Mouse (Mus musculus) ovary, postnatal 10 days (tissue): ENCODE data around the gene Clcf1.

Experiments used
- DNase-seq: peaks from one replicate; pipeline ENCODE4 v3.0.0; 2022; ENCODE audit warnings: low spot score

The Clcf1 gene

DNA sequence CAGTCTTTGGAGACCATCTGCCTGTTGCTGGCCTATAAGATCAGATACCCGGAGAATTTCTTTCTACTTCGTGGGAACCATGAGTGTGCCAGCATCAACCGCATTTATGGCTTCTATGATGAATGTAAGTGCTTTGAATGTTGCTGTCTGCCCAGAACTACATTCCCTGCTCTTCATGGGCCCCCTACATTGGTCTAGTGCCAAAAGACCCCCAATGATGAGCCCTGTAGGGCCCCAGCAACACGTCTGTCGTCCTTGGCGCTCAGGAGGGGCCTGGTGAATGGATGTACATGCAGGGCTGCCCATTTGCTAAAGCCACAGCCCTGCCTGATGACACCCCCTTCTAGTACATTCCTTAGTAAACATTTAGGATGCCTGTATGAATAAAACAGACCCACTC is 20.9 kb upstream of the Clcf1 start:
- no peak for DNase-seq

DNA sequence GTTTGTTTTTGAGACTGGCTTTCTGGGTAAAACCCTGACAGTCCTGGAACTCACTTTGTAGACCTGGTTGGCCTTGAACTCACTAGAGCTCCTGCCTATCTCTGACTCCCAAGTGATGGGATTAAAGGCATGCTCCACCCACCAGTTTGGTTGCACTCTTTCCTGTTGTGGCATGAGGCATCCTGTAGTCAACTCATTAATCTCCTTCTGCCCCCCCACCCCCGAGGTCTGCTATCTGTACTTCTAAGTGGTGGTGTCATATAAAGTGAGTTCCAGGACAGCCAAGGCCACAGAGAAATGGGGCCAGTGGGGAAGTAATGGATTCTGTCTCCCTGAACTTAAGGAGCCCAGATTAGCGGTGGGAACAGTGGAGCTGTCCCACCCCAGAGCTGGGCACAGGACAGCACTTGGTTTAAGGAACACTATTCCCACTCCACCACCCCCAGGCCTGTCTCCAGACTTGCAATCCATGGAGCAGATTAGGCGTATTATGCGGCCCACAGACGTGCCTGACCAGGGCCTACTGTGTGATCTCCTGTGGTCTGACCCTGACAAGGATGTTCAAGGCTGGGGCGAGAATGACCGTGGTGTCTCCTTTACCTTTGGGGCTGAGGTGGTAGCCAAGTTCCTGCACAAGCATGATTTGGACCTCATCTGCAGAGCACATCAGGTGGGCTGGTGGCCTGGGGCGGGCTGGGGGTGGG is 19.9 kb upstream of the Clcf1 start:
- DNase-seq: no peak

DNA sequence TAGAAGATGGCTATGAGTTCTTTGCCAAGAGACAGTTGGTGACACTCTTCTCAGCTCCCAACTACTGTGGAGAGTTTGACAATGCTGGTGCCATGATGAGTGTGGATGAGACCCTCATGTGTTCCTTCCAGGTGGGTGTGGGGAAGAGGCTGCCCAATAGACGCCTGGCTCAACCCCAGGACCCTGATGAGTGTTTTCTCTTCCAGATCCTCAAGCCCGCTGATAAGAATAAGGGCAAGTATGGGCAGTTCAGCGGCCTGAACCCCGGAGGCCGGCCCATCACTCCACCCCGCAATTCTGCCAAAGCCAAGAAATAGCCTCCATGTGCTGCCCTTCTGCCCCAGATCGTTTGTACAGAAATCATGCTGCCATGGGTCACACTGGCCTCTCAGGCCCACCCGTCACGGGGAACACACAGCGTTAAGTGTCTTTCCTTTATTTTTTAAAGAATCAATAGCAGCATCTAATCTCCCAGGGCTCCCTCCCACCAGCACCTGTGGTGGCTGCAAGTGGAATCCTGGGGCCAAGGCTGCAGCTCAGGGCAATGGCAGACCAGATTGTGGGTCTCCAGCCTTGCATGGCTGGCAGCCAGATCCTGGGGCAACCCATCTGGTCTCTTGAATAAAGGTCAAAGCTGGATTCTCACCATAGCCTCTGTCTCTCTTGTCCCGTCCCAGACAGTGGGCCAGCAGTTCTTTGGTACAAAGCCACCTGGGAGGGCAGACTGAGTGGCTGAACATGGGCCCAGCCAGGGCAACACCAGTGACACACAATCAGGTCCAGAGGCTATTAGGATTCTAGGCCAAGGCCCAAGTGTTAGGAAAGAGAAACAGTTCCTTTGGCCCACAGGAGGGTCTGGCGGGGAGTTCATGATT is 19.0 kb upstream of the Clcf1 start:
- no peak for DNase-seq

DNA sequence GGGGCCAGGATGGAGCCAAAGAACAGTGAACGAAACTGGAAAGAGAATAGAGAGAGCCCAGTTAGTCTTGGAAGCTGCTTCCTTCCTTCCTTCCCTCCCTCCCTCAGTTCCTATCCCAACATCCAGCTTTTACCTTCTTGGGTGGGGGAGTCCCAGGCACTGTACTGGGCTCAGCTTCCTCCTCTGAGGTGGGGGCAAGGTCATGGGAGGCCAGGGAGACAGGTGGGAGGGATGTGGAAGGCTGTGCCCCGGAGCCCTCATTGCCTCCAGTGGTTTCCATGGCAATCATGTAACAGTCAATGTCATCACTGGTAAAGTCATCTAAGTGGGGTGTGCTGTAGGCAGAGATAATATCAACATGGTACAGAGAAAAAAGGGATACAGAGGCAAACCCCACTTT is 18.0 kb upstream of the Clcf1 start:
- DNase-seq: no peak

DNA sequence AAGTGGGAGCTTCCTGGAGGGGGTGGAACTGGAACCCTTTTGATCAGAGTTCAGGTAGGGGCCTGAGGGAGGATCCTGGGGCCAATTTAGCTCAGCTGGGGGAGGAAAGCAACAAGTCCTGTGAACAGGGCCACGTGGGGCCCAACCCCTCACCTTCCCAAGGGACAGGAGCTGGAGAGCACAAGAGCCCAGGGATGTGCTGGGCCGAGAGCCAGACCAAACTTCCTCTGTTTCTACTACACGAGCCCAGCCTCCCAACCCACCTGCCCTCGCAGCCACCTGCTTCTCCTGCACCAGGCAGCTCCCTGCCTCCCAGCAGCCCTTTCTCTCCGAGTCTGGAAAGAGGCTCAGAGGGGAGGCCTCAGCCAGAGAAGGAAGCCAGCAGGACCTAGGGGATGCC is 17.5 kb upstream of the Clcf1 start:
- DNase-seq: no peak

DNA sequence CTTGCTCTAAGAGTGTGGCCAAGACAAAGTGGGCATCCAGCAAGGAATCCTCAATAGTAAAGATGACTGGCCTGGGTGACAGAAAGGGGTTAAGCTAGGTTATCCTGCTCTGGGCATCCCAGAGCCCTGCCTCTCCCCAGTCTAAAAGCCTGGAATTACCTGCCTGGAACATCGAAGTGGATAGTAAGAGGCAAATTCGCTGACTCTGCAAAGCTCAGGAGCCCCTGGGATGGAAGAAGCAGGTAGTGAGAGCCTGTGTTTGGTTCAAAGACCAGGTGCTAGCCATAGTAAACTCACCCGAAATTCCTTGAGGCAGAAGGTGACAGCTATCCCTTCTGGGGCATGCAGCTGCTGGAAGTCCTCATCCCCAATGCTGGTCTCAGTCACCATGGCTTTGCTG is 16.9 kb upstream of the Clcf1 start:
- no peak for DNase-seq

DNA sequence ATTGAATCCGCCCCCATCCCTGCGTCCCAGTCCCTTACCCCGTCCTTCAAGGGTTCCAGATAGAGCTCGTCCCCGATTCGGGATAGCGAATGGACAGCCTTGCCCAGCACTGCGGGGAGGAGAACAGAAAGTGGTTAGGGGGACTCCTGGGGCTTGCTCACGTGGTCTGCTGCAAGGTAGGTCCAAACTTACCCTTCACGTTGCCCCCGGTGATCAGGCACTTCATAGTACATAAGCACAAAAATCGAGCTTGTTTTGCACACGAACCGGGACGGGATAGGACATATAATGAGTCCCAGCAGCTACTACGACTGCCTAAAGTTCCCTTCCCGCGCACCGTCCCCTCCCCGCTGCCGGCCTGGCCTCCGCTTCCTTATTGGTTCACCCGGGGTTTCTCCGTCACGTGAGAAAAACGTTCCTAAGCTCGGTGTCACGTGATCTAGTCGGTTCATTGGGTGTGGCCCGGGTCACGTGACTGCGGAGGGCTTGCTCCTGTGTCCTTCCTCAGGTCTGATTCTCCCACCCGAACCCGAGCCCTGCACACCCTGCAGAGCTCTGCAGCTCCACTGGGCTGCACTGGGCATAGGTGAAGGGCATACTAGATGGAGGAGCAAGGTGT is 12.6 kb upstream of the Clcf1 start, which contains the start of gene Rad9a:
TSS of gene Rad9a (minus strand) at position 372 of the 619 bp plus-strand sequence.
- DNase-seq: peak; percentile 80

DNA sequence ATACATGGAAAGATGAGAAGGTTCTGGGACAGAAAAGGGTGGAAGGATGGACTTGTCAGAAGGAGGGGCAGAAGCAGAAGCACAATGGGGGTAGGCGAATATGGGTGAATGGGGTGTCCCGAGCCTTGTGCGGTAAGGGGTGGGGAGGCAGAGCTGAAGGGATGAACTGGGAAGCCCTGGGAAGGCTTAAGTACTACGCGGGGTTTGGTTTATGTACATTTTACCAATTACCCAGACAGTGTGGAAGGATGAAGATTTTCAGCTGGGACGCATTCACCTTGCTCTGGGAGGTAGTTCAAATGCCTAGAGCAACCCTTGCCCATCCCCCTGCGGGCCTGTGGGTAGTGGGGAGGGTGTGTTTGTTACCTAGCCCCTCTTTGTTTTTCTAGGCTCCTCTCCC is 11.9 kb upstream of the Clcf1 start:
- DNase-seq: no peak

DNA sequence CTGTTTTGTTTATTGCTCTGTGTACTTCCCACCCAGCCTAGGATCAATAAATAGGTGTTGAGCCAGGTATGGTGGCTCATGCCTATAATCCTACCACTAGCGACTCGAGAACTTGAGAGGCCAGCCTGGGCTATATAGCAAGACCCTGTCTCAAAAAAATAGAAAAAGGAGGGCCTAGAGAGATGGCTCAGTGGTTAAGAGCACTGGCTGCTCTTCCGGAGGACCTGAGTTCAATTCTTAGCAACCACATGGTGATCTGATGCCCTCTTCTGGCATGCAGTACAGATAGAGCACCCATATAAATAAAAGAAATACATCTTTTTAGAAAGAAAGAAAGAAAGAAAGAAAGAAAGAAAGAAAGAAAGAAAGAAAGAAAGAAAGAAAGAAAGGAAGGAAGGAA is 10.9 kb upstream of the Clcf1 start:
- no peak for DNase-seq

DNA sequence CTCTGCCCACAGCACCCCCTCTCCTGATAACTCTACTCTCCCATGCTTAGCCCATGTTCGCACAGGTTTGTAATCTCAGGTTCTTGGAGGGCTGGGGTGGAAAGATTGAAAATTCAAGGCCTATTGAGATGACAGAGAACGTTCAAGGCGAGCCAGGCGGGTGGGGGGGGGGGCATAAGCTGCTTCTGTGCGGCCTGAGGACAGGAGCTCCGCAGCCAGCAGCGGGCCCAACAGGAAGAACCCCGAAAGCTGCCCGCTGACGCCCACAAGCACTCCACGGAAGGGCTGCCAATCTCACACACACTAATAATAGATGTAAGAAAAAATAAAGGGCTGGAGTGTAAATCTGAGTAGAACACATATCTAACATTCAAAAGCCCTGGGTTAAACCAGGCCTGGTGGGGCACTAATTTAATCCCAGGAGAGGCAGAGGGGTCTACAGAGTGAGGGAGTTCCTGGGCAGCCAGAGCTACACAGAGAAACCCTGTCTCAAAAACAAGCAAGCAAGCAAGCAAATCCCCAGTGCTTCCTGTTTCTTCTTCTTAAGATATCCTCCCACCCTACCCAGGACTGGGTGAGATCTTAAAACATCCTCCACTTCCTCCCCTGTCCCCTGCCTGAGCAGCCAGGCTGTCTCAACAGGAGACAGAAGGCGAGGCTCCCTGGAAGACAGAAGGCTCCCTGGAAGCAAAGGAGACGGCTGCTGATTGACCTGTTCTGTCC is 10.3 kb upstream of the Clcf1 start:
- DNase-seq: no peak

DNA sequence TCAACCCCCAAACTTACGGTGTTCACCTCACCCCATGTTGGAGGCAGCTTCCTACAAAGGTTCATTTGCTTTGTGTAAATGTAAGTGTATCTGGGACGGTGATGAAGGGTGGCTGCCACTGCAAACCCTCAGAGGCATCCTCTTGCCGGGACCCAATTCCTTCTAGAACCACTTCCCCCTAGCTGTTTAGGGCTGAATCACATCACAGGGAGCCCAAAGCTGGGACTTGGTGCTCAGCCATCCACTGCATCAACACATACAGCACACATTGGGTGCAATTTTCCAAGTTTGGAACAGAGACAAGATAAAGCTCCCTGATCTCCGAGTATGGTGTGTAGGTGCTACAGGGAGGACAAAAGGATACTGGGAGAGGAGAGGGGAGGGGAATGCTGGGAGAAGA is 9.1 kb upstream of the Clcf1 start:
- no peak for DNase-seq

DNA sequence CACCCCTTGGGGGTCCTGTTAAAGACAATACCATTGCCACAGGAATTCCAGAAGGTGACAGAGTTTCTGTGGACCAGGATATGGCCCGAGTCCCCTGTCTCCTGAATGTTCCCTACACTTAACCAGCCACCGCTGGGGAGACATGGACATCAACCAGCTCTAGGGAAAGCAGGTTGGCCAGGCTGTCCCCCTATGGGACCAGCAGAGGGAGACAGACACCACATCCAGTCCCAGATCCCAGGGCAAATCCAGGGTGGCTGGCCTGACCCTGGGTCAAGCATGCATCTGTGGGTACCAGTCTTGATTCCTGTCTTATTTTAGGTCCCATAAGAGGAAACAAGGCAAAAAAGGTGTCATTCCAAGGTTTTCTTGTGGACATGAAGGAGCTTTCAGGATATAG is 7.1 kb upstream of the Clcf1 start:
- no peak for DNase-seq

DNA sequence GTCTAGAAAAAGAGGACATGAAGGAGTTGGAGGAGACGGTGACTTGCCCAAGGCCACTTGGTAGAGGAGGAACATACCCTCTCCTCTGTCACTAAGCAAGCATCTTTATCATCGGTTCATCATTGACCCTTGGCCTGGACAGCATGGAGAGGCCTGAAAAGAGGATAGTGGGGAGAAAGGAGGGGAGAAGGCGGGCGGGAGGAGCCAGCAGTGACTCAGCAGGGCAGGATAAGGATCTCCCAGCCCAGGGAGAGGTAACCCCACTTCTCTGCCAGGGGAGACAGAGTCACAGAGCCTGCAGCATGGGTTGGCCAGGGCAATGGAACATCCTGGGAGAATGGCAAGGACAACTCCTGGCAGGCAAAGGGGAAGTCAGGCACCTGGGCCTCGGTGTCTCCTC is 5.5 kb upstream of the Clcf1 start:
- no peak for DNase-seq

DNA sequence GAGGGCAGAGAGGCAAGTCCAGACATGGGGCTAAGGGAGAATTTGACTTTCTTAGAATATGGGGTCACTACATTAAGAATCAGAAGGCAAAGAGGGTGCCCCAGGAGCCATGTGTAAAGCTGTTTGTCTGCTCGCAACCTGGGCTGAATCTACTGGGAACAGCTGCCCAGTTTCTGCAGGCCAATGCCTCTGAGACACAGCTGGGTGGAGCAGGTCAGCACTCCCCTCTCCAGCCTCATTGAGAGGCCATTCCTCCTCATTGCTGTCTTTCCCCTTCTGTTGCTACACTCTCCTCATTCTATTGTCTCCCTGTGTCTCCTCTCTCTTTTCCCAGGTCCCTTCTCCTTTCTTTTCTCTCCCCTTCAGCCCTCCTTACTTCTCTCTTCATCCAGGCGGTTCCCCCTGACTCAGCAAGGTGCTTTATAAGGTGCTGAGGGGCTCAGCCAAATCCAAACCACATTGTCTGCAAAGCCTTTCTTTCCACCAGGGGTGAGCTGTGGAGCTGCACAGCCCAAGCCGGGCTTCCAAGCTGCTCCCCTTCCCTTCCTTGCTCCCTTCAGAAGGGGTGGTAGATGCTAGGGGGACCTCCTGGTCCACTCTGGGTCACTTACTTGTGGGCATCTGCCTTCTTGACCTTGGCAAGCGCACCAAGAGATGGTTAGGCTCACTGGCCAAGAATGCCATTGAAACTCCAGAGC is 2.0 kb upstream of the Clcf1 start:
- DNase-seq: no peak

DNA sequence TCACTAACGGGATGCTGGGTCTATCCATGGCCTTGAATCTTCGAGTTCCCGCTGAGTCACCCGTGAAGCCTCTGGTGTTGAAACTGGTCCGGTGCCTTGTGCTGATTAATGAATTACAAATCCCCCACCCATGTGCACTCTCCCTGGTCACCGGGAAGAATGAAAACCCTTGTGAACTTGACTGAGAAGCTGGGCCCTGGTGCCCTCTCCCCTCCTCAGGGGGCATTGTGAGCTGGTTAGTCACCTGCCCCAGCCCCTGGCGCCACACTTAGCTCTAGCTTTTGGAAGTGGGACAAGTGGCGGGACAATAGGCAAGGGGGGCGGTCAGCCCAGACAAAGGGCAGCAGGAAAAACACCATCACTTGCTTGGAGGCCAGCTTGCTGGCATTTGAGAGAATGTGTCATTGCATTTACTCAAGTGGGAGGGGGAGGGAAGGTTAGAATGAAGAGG is 489 bp upstream of the Clcf1 start:
- DNase-seq: no peak

DNA sequence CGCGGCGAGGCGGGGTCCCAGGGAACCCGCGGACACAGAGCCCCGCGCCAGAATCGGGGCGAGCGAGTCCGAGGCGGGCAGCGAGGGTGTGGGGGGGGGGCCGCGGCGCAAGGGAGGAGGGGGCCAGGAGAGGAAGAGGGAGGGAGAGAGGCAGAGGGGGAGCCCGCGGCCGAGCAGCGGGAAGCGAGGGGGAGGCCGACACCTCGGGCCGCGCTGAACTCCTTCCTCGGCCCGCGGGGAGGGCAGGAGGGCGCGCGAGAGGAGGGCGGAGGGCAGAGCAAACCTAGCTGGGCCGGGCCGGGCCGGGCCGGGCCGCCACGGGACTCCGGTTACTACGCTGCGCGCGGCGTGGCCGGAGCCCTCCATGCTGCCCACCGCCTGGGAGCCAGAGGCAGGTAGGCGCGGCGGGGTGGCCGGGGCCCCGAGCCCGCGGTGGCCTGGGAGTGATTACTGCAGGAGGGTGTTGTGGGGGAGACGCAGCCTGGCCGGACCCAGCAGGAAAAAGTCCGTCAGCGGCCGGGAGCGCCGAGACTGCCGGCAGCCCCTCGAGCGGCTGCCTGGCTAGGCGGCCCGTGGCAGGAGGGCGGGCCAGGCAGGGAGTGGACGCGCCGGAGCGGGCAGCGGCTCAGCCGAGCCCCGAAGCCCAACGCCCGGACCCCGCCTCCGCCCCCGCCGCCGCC is 873 bp downstream of the Clcf1 start:
- DNase-seq: no peak

DNA sequence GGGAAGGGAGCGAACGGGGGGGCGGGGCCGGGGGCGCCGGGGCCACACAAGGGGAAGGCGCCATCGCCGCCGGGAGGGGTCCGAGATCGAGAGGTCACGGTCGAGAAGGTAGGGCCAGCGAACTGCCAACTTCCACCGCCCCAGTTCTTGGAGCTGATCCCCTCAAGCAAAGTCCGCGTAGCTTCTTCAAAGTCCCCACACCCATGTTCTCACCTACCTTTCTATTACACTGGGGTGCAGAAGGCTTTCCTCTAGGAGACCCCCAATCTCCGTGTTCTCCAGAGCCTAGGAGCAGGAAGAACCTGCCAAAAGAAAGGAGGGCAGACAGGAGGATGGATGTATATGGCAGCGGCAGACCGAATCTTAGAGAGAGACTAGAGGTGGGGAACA is 1.4 kb downstream of the Clcf1 start:
- DNase-seq: no peak

DNA sequence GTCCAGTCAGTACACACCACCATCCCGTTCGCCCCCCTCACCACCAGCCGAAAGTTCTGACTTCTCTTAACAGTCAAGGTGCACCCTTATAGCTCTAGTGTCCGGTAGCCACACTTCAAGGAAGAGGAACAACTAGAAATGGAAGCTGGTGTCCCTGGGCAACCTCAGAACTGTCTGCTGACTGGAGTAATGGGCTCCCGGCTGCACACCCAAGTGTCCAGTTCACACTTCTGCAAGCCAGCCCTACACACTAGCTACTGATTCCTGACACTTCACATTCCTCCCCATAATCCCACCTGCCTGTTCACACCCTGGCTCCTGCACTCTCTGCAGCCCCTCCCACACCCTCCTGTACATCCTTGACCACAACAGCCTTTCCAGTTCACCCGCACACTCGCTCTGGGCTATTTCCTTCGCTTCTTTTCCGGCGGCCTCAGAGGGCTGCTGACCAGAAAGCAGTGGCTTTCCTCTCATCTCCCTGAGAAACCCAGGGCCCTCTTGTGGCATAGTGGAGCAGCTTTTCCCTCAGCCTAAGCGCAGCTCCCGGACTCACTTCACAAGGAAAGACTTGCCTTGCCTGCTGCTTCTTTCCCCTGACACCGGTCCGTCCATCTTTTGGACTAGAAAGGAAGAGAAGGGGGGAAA is 2.1 kb downstream of the Clcf1 start:
- no peak for DNase-seq

DNA sequence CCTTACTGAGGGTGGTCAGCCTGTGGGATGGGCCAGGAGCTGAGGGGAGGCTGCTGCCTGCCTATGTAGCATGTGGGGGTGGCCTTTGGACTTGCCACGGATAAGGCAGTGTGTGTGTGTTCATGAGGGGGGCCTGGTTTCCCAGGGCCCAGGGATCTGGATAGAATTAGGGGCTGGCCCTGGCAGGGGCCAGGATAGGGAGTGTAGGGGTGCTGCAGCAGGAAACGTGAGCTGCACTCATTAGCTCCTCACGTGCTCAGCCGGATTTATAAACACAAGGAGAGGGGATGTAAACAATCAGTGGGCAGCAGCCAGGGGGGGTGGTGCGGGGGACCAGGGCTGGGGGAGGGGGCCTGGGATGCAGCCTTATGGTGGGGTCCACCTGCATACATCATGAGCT is 3.1 kb downstream of the Clcf1 start:
- no peak for DNase-seq

DNA sequence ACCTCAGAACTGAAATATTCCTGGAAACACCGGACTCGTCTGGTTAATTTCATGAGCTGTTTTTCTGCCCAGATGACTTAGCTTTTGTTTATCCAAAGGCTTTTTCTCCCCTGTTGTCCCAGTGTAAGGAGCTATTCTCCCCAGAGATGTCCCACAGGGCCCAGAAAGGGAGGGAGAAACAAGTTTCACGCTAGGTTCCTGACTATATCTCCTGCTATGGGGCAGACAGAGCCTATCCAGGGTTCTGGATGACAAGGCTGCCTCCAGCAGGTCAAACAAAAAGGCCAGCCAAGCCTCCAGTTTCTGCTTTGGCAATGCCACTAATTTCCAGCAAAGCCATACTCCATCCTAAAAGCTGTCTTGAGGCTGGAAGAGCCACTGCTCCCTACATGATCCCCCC is 3.8 kb downstream of the Clcf1 start:
- DNase-seq: no peak

DNA sequence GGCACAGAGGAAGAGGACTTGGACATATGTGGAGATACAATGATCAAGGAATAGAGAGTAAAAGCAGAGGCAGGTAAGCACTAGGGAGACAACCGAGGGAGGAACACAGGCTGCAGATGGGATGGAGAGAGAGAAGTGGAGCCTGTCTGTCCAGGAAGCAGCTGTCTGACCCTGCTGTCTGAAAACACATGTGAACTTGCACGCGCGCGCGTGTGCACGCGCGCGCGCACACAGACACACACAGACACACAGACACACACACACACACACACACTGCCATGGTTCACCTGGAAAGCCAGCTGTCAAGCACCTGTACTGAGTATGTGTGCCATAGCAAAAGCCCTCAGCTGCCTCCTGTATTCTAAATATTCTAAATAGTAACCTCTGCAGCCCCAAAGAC is 4.3 kb downstream of the Clcf1 start:
- DNase-seq: no peak
